Mouse (Mus musculus) regulatory T cell (primary cell): ENCODE data around the gene Lctl.

Experiments used
- in situ Hi-C: fragments of 300-600 bp; cut with MboI, MseI; formaldehyde crosslinking; loops from one replicate; pipeline ENCODE4 v1.15.1; 2025; ENCODE audit warnings: high pct_unique_total_duplicates

The Lctl gene

GRCm38 (mm10) chr9:64116876-64117275 lies at the start of gene Lctl:
TSS of gene Lctl (plus strand) at chr9:64117147.
- in situ Hi-C loops = no loop called here

GRCm38 (mm10) chr9:64067787-64068186 lies 49.2 kb upstream of the Lctl start:
- in situ Hi-C loops = no loop called here

GRCm38 (mm10) chr9:64068571-64068970 lies 48.4 kb upstream of the Lctl start:
- in situ Hi-C loops = no loop called here

- in situ Hi-C loops = no loop called here
Measured at GRCm38 (mm10) chr9:64069131-64069530, 47.8 kb upstream of the Lctl start.

GRCm38 (mm10) chr9:64070674-64071073 lies 46.3 kb upstream of the Lctl start:
- in situ Hi-C loops = no loop called here

GRCm38 (mm10) chr9:64074831-64075230 lies 42.1 kb upstream of the Lctl start:
- in situ Hi-C loops = loop anchor here (5.0 kb wide), 1 partner anchor 38 kb away; no protein-coding TSS in a partner anchor

GRCm38 (mm10) chr9:64076412-64076811 lies 40.5 kb upstream of the Lctl start:
- in situ Hi-C loops = loop anchor here (5.0 kb wide), 1 partner anchor 39 kb away; no protein-coding TSS in a partner anchor

- in situ Hi-C loops = loop anchor here (5.0 kb wide), 1 partner anchor 41 kb away; no protein-coding TSS in a partner anchor
Measured at GRCm38 (mm10) chr9:64078386-64078792, 38.6 kb upstream of the Lctl start.

- in situ Hi-C loops = loop anchor here (5.0 kb wide), 2 partner anchors 43 to 98 kb away; no protein-coding TSS in a partner anchor
Measured at GRCm38 (mm10) chr9:64079922-64080321, 37.0 kb upstream of the Lctl start.

GRCm38 (mm10) chr9:64084231-64084630 lies 32.7 kb upstream of the Lctl start:
- in situ Hi-C loops = loop anchor here (5.0 kb wide), 1 partner anchor 102 kb away; no protein-coding TSS in a partner anchor

- in situ Hi-C loops = loop anchor here (5.0 kb wide), 1 partner anchor 103 kb away; no protein-coding TSS in a partner anchor
Measured at GRCm38 (mm10) chr9:64084661-64085399, 32.1 kb upstream of the Lctl start.

- in situ Hi-C loops = no loop called here
Measured at GRCm38 (mm10) chr9:64085976-64086375, 31.0 kb upstream of the Lctl start.

- in situ Hi-C loops = no loop called here
Measured at GRCm38 (mm10) chr9:64086543-64086942, 30.4 kb upstream of the Lctl start.

- in situ Hi-C loops = no loop called here
Measured at GRCm38 (mm10) chr9:64087461-64088235, 29.3 kb upstream of the Lctl start.

- in situ Hi-C loops = no loop called here
Measured at GRCm38 (mm10) chr9:64088346-64088745, 28.6 kb upstream of the Lctl start.

GRCm38 (mm10) chr9:64089004-64089403 lies 27.9 kb upstream of the Lctl start:
- in situ Hi-C loops = no loop called here

GRCm38 (mm10) chr9:64094083-64094482 lies 22.9 kb upstream of the Lctl start:
- in situ Hi-C loops = loop anchor here (5.0 kb wide), 1 partner anchor 177 kb away; no protein-coding TSS in a partner anchor

GRCm38 (mm10) chr9:64098282-64098681 lies 18.7 kb upstream of the Lctl start:
- in situ Hi-C loops = no loop called here

GRCm38 (mm10) chr9:64100442-64100841 lies 16.5 kb upstream of the Lctl start:
- in situ Hi-C loops = no loop called here

GRCm38 (mm10) chr9:64105301-64105700 lies 11.6 kb upstream of the Lctl start:
- in situ Hi-C loops = no loop called here

- in situ Hi-C loops = no loop called here
Measured at GRCm38 (mm10) chr9:64110502-64110901, 6.4 kb upstream of the Lctl start.

- in situ Hi-C loops = no loop called here
Measured at GRCm38 (mm10) chr9:64114646-64115045, 2.3 kb upstream of the Lctl start.
